Mouse (Mus musculus) hindbrain, embryonic 10.5 days (tissue): ENCODE measurements around the gene Cldnd1. TPM values are rescaled to one million over a fixed set of nuclear protein-coding genes. Genes with fewer than 3 reads are reported as not detected.

Experiments used
- DNase-seq: peaks from one replicate; pipeline ENCODE4 v3.0.0-alpha.2; 2017; ENCODE audit warnings: low spot score
- H3K27ac ChIP-seq: fragments of 300-500 bp; sonication (generic); 2 replicates; pipeline ENCODE4 v1.5.1; 2016; ENCODE audit warnings: mild to moderate bottlenecking, moderate library complexity
- H3K27me3 ChIP-seq: fragments of 300-500 bp; sonication (generic); 2 replicates; pipeline ENCODE4 v1.6.1; 2016; ENCODE audit warnings: mild to moderate bottlenecking; ENCODE audit not compliant: poor library complexity, insufficient read depth, severe bottlenecking
- H3K36me3 ChIP-seq: fragments of 300-500 bp; sonication (generic); 2 replicates; pipeline ENCODE4 v1.6.1; 2016; ENCODE audit warnings: mild to moderate bottlenecking, moderate library complexity
- H3K4me1 ChIP-seq: fragments of 300-500 bp; sonication (generic); replicated peaks from 2 replicates; pipeline ENCODE4 v1.6.1; 2016; ENCODE audit warnings: mild to moderate bottlenecking
- H3K4me3 ChIP-seq: fragments of 300-500 bp; sonication (generic); 2 replicates; pipeline ENCODE4 v1.5.1; 2016; ENCODE audit warnings: mild to moderate bottlenecking, moderate library complexity
- H3K9me3 ChIP-seq: fragments of 300-500 bp; sonication (generic); 2 replicates; pipeline ENCODE4 v1.6.1; 2016; ENCODE audit warnings: mild to moderate bottlenecking, moderate library complexity
- WGBS: fragments of 180-500 bp; shearing (Covaris S2); methylation state at CpG from one replicate; pipeline ENCODE4 v1.1.7; 2016; 5-methylcytosine and 5-hydroxymethylcytosine counted together
- polyA plus RNA-seq: library from polyadenylated mRNA; unstranded; fragments of >200 nt; fragmentation: Nextera tagmentation; extraction: Ambion mirVana; gene quantifications from 2 replicates; pipeline ENCODE4 v1.2.1, GENCODE M21; 2016

Cldnd1 gene
- polyA plus RNA-seq, 1 experiment from 2014 or later, result 105 TPM

DNA sequence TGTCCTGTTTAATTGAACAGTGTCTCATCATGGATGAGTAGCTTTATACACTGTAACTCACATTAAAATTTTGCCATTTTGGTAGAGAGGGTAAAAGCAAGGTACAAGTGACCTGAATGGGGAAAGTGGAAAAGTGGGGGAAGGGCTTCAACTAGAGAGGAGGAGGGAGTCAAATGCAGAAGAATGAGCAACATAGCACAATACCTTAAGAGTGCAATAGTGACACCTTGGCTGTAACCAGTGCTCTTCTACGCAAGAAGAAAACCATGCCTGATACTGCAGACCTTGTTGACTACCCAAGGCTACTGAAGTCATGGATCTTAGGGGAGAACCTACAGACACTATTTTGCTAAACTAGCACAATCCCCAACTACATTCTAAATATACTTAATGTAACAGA lies 30.4 kb upstream of the Cldnd1 start:
- 88% methylated on average over 1 of the region's 1 CpGs for WGBS
- Histone ChIP-seq H3K4me1 (no peaks in the 10 kb centered on the region), H3K27me3 (no peaks in the 10 kb centered on the region), H3K27ac (no peak overlapping the region), H3K4me3 (no peak overlapping the region), H3K9me3 (no peaks in the 10 kb centered on the region), H3K36me3 (no peaks in the 10 kb centered on the region)
- DNase-seq, result no peak

DNA sequence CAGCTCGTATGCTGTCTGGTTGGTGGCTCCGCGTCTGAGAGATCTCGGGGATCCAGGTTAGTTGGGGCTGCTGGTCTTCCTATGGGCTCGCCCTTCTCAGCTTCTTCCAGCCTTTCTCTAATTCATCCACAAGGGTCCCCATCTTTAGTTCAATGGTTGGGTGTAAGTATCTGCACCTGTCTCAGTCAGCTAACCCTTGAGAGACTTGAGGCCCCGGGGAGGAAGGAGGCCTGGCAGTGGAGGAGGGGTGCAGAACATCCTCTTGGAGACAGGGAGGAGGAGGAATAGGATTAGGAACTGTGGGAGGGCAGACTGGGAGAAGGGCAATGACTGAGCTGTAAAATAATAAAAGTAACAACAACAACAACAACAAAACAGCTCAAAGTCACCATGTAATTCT lies 27.5 kb upstream of the Cldnd1 start:
- Histone ChIP-seq H3K9me3 (no peaks in the 10 kb centered on the region), H3K4me3 (no peak overlapping the region), H3K27me3 (no peaks in the 10 kb centered on the region), H3K36me3 (no peaks in the 10 kb centered on the region), H3K27ac (no peak overlapping the region), H3K4me1 (no peaks in the 10 kb centered on the region)
- WGBS, result 80% methylated on average over 6 of the region's 6 CpGs
- DNase-seq, result no peak

DNA sequence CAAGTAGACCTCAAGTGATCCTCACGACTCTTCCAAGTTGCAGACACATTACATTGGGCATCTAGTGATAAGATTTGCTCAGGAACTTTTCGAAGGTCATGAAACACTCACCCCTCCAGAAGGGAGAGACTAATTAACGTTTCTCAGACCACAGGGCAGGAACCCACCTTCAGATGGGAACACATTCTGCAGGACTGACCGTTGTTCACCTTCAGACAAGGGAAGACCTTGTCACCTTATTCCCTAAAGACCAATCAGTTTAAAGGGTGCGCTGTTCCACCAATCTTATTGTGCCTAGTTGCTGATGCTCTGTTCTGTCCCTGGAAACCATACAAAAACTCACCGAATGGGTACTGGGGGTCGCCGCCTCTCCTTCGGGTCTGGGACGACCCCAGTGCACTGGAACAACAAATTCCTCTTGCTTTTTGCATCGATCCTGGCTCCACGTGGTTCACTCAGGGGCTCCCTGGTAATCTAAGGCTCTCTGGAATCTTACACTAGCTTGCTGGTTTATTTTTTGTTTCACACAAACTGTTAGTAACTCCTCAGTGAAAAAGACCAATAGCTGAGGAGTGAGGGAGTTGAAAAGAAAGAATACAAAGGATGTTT lies 26.8 kb upstream of the Cldnd1 start:
- no peak overlapping the region for H3K4me3 ChIP-seq
- no peaks in the 10 kb centered on the region for H3K9me3 ChIP-seq
- no peaks in the 10 kb centered on the region for H3K4me1 ChIP-seq
- no peak for DNase-seq
- no peak overlapping the region for H3K27ac ChIP-seq
- H3K27me3 ChIP-seq, result no peaks in the 10 kb centered on the region
- 87% methylated on average over 12 of the region's 12 CpGs for WGBS
- H3K36me3 ChIP-seq, result no peaks in the 10 kb centered on the region

DNA sequence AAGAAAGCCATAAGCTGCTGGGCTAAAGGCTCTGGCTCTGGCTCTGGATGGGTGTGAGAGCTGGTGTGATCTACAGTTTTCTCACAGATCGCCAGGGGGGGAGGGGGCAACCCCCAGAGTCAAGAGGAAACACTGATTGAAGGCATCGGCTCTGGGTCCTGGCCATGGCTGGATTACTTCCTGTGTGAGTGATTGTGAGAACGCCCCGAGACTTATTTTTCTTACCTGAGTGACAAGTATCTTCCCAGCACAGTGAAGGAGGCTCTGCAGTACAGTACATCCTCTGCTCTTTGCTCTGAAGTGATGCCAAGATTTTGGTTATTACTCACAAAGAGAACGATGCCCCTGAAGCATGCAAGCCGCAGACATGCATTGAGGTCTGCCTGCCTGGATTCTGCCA lies 25.9 kb upstream of the Cldnd1 start:
- Histone ChIP-seq H3K27me3 (no peaks in the 10 kb centered on the region), H3K4me1 (no peaks in the 10 kb centered on the region), H3K27ac (no peak overlapping the region), H3K4me3 (no peak overlapping the region), H3K36me3 (no peaks in the 10 kb centered on the region), H3K9me3 (no peaks in the 10 kb centered on the region)
- no peak for DNase-seq
- 76% methylated on average over 6 of the region's 6 CpGs for WGBS

DNA sequence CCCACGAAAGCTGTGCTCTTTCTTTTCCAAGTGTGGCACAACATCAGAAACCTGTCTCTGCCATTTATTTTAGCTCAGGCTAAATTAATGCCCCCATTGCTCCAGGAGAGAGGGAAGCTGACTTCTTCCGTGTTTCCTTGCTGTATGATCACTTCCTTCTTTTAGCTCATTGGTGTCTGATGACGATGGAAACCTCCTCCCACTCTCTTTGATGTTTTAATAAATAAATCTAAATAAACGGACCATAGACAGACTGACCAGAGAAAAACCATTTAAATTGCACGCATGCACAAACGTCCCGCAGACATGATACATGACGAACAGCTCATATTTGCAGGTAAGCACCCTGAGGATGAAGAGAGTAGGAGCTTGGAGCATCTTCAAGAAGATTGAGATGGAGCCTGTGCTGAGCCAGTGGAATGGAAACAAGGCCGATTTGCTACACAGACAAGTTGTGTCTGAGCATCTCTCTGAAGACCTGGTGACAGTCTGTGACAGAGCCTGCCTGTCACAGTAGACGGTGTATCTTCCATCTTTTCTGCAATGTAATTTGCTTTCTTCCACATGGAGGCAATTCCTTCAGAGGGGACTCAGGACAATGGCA lies 25.3 kb upstream of the Cldnd1 start:
- H3K27me3 ChIP-seq, result no peaks in the 10 kb centered on the region
- DNase-seq, result no peak
- no peak overlapping the region for H3K27ac ChIP-seq
- 87% methylated on average over 10 of the region's 10 CpGs for WGBS
- no peaks in the 10 kb centered on the region for H3K9me3 ChIP-seq
- H3K4me1 ChIP-seq, result no peaks in the 10 kb centered on the region
- H3K4me3 ChIP-seq, result no peak overlapping the region
- H3K36me3 ChIP-seq, result no peaks in the 10 kb centered on the region

DNA sequence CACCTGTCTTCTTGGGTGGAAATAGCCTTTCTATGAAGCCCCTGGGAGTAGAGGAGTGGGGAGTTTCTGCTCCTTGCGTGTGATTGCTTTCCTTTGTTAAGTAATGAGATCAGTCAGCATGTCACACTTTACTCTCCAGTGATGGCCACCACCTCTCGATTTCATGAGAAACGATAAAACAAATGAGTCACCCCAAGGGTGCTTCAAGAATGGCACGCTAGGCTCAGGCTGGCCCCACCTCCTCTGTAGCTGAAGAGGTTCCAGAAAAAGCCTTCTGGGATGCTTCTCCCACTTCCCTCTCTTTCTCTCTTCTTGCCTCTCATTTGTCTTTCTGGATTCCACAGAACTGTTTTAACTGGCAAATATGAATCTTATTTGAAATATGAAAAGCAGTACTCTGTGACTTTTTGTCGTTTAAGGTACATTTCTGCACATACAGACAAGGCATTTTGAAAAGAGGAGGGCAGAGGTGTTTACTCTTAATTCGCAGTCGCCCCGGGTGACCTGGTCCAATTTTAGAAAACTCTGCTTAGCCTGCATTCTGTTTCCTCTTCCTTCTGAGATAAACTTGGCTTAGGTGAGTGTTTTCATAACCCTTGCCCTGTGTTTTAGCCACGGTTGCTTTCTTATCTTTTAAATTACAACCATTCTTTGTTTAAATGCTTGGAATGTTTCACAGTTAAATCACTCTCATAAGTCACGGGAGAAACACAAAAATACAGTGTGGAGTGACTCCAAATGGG lies 24.2 kb upstream of the Cldnd1 start:
- Histone ChIP-seq H3K4me3 (no peak overlapping the region), H3K27me3 (no peaks in the 10 kb centered on the region)
- 55% methylated on average over 10 of the region's 10 CpGs for WGBS

DNA sequence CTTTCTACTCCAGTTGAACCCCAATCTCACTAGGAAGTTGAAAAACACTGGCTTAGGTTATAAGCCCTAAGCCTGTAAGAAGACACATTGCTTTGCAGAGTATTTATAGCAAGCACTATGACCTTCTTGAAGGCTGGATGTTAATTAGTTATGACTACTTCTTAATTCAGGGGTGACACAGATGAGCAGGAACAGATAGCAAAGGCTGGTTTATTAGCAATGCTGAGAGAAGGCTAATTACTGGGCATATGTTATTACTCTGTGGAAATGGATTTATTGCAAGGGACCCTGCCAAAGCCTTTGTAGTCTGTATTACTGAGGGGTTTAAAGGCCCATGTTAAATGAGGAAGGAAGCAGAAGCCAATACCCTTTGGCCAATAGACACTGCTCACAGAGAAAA lies 22.7 kb upstream of the Cldnd1 start:
- Histone ChIP-seq H3K9me3 (no peaks in the 10 kb centered on the region), H3K4me1 (no peaks in the 10 kb centered on the region), H3K27me3 (no peaks in the 10 kb centered on the region), H3K36me3 (no peaks in the 10 kb centered on the region), H3K4me3 (no peak overlapping the region), H3K27ac (no peak overlapping the region)
- DNase-seq, result no peak

More for the DNA sequence above, 24.2 kb upstream of the Cldnd1 start:
- DNase-seq, result no peak
- Histone ChIP-seq H3K9me3 (no peaks in the 10 kb centered on the region), H3K4me1 (no peaks in the 10 kb centered on the region), H3K36me3 (no peaks in the 10 kb centered on the region), H3K27ac (no peak overlapping the region)

DNA sequence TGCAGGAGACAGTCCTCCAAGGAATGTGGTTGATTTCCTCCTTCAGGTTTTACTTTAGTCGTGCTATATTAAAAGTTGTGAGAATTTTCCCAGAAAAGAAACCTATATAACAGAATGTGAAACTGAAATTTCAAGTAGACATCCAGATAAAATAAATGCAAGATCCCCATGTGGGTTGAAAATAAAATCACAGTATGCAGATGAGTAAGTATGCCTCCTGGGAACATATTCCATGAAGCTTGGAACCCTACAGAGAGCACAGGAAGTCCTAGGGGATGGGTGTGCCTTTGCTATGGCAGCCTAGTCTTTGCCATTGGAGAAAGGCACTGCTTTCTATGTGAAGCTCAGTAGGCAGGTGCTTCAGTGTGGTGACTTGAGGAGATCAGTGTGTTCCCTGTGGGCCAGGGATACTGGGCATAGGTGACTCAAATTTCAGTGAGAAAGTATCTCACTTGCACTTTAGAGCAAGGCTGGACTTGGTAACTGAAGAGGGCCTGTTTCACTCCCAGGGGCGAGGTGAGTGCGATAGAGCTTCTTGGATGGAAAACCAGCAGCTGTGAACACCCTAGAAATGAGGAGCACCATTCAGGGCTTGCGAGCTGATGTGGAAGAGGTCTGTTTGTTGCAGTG lies 20.3 kb upstream of the Cldnd1 start:
- no peak for DNase-seq
- Histone ChIP-seq H3K27ac (no peak overlapping the region), H3K4me1 (no peaks in the 10 kb centered on the region), H3K4me3 (no peak overlapping the region), H3K9me3 (no peaks in the 10 kb centered on the region), H3K36me3 (no peaks in the 10 kb centered on the region), H3K27me3 (no peaks in the 10 kb centered on the region)
- WGBS, result 89% methylated on average over 4 of the region's 4 CpGs

DNA sequence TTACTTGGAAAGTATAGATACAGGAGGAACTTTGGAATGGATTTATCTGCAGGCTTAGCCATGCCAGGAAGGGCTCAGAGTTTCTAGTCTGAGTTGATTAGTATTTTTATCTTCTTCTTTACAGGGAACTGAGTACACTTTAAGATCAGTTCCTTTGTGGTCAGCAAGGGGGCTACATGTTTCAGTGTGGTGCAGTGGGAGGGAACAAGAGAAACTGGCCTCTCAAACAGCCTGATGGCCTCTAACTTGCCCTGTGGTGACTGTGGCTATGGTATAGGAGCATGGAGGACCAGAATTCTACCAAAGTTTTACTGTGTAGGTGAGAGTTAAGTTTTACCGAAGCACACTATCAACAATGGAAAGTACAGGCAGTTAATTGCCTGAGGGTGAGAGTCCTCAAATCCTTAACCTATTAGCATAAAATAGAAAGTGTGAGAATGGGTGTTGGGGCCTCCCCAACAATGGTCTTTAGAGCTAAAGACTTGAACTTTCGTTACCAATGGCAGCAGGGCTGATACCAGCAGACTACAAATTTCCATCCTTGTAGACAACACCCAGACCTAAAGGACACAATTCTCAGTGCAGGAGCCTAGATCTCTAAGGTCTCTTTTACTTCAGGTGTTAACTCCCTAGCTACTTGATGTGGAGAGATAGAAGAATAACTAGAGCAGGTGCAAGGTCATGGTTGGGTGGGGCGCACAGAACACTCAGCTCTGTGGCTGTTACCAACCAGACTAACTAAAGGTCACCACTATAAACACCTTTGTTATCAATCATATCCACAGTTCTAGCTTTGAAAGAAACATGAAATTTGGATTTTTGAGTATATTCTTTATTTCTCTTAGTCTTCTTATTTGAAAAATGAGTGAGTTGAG lies 18.9 kb upstream of the Cldnd1 start:
- Histone ChIP-seq H3K27ac (no peak overlapping the region), H3K9me3 (no peaks in the 10 kb centered on the region), H3K4me1 (no peaks in the 10 kb centered on the region), H3K27me3 (no peaks in the 10 kb centered on the region), H3K4me3 (no peak overlapping the region), H3K36me3 (no peaks in the 10 kb centered on the region)
- WGBS, result 86% methylated on average over 3 of the region's 3 CpGs
- no peak for DNase-seq

DNA sequence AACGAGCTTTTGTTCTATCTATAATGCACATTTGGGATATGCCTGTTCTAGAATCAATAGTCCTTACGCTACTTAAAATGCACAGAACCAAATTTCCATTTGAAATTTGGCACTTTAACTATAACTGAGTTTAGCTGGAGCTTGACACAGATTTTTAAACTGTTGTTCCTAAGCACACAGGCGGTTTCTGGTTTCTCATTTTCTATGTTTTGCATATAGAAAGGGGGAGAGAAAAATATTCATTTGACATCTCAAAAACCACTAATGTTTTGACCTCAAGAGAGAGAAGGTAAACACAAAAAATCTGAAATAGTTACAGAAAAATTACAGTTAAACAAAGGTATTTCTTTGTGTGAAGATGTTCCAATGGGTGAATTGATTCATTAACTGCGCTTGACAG lies 18.2 kb upstream of the Cldnd1 start:
- no peak for DNase-seq
- Histone ChIP-seq H3K9me3 (no peaks in the 10 kb centered on the region), H3K4me1 (no peaks in the 10 kb centered on the region), H3K27me3 (no peaks in the 10 kb centered on the region), H3K4me3 (no peak overlapping the region), H3K27ac (no peak overlapping the region), H3K36me3 (no peaks in the 10 kb centered on the region)
- 72% methylated on average over 4 of the region's 4 CpGs for WGBS

DNA sequence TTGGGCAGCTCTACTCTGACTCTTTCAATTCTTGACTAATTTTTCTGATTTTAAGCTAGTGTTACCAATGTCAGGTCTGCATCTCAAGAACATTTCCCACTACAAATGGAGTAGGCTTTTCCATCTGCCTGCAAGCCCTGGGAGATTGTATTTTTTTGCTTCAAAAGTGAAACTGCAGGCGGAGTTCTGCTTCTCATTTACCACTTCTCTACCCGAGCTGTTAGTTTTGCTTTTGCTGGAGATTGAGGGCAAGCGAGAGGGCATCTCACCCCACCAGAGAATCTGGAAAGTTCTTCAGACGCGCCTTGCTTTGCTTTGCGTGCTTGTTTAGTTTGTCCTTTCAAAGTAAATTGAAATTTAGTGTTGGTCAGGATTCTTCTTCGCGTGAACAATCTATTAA lies 15.5 kb upstream of the Cldnd1 start:
- WGBS, result 79% methylated on average over 8 of the region's 8 CpGs
- Histone ChIP-seq H3K27me3 (no peaks in the 10 kb centered on the region), H3K4me1 (no peaks in the 10 kb centered on the region), H3K4me3 (no peak overlapping the region), H3K36me3 (no peaks in the 10 kb centered on the region), H3K27ac (no peak overlapping the region), H3K9me3 (no peaks in the 10 kb centered on the region)
- no peak for DNase-seq

DNA sequence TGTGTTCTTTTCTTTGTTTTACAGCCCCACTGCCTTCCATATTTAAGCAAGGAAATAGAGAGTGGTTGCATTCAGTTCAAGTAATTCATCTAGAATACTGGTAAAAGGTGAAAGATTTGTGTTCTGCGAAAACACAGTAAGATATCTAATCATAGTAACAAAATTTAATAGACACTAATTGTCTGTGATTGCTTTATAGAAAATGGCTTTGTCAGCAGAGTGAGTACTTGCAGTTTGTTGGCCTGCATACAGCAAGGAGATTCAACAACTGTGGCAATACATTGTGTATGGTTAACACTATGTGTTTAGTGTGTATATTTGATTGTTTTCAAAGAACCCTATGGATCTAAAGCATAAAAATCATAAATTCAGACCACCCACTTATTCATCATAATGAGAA lies 14.6 kb upstream of the Cldnd1 start:
- H3K36me3 ChIP-seq, result no peaks in the 10 kb centered on the region
- peaks cover 4% of the 10 kb centered on the region; the same call in 1 of the 2 replicates for H3K4me1 ChIP-seq
- no peak overlapping the region for H3K4me3 ChIP-seq
- no peaks in the 10 kb centered on the region for H3K27me3 ChIP-seq
- WGBS, result 94% methylated on average over 1 of the region's 1 CpGs
- H3K9me3 ChIP-seq, result no peaks in the 10 kb centered on the region
- DNase-seq, result no peak
- no peak overlapping the region for H3K27ac ChIP-seq
